Mouse (Mus musculus): Measurements from ENCODE around the gene Ror1. TPM values are rescaled to one million over a fixed set of nuclear protein-coding genes. Genes with fewer than 3 reads are reported as not detected.

Ror1 gene
- polyA plus RNA-seq, 1 experiment from 2014 or later, result 11.1 TPM

DNA sequence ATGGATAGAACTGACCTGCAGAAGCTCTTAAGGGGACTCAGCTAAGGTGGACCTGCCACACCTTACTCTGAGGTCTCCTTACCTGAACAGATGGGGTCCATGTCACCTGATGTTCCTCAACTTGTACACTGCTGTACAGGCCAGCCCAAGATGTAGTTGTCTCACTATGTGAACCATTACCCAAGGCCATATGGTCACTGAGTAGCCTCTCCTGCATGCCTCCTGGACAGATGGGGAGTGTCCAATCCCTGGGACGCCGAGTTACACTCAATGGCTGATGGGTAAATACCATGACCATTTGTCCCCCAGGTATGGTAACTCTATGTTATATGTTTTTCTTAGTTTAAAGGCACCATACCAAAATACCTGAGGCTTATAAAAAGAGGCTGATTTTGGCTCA, 29.9 kb upstream of the Ror1 start:
- no peak for ATAC-seq (replicated peaks; ENCODE audit: low FRiP score)
- no peak overlapping the region for H3K4me3 ChIP-seq (replicated peaks)
- 73% methylated on average over 2 of the region's 2 CpGs for WGBS
- no peak overlapping the region for H3K9ac ChIP-seq
- H3K4me2 ChIP-seq, result no peak overlapping the region
- peaks cover 8% of the 10 kb centered on the region for H3K4me1 ChIP-seq
- no peak overlapping the region for H3K27ac ChIP-seq
- no peaks in the 10 kb centered on the region for H3K9me3 ChIP-seq (replicated peaks)
- H3K27me3 ChIP-seq, result no peaks in the 10 kb centered on the region; the same call in 1 of the 2 replicates
- H3K36me3 ChIP-seq, result no peaks in the 10 kb centered on the region

DNA sequence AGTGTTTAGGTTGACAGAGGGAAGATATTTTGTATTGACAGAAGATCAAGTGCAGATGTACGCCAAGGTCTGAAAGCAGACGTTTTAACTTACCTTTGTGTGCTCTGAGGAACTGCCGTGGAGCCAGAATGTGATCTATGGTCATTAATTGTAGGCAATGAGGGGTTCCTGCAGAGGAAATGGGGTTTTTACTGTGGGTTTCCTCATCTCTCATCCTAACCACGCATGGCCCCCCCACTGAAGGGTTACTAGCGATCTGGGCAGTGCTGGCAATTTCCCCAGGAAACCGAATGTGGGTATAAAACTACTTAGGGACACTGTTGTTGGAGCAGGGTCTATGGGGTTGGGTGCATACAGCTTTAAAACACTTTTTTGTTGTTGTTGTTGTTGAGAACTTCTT, 25.5 kb upstream of the Ror1 start:
- 43% methylated on average over 6 of the region's 6 CpGs for WGBS
- Histone ChIP-seq H3K4me3 (replicated peaks) (no peak overlapping the region), H3K4me2 (no peak overlapping the region), H3K36me3 (no peaks in the 10 kb centered on the region), H3K27ac (no peak overlapping the region), H3K9ac (no peak overlapping the region), H3K27me3 (no peaks in the 10 kb centered on the region; the same call in 1 of the 2 replicates), H3K9me3 (replicated peaks) (no peaks in the 10 kb centered on the region), H3K4me1 (no peaks in the 10 kb centered on the region)
- no peak for ATAC-seq (replicated peaks; ENCODE audit: low FRiP score)

DNA sequence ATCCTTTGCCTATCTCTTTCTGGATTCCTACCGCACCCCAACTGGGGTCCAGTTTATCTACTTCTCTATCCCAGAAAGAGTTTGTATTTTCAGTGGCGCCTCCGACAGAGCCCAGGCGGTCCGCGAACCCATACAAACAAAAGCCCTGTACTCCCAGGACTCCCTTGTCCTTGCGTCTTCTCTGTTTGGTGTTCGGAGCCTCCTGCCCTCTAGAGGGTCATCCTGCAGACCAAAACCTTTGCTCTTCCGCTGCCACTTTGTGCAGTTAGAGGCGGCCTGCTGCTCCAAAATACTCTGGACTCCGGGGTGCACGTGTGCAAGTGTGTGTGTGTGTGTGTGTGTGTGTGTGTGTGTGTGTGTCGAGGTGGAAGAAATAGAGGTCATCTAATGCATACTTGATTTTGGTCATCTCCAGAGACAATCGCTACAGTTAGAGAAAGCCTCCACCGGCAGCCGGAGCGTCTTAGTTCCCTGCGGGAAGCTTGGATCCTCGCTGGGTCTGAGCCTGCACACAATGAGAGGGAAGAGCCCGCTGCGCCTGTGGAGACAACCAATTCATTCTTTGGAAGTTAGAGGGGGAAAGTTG, 1.1 kb downstream of the Ror1 start:
- H3K4me2 ChIP-seq, result peak overlapping the region; percentile 87
- H3K27me3 ChIP-seq, result no peaks in the 10 kb centered on the region; the same call in 1 of the 2 replicates
- H3K4me1 ChIP-seq, result peaks cover 29% of the 10 kb centered on the region
- ATAC-seq (replicated peaks; ENCODE audit: low FRiP score), result peak; percentile 4; the same call in 1 of the 2 replicates
- peak overlapping the region; percentile 95 for H3K27ac ChIP-seq
- H3K9ac ChIP-seq, result peak overlapping the region; percentile 85
- 1% methylated on average over 21 of the region's 21 CpGs for WGBS
- H3K9me3 ChIP-seq (replicated peaks), result no peaks in the 10 kb centered on the region
- no peaks in the 10 kb centered on the region for H3K36me3 ChIP-seq
- peak overlapping the region; percentile 84 for H3K4me3 ChIP-seq (replicated peaks)

DNA sequence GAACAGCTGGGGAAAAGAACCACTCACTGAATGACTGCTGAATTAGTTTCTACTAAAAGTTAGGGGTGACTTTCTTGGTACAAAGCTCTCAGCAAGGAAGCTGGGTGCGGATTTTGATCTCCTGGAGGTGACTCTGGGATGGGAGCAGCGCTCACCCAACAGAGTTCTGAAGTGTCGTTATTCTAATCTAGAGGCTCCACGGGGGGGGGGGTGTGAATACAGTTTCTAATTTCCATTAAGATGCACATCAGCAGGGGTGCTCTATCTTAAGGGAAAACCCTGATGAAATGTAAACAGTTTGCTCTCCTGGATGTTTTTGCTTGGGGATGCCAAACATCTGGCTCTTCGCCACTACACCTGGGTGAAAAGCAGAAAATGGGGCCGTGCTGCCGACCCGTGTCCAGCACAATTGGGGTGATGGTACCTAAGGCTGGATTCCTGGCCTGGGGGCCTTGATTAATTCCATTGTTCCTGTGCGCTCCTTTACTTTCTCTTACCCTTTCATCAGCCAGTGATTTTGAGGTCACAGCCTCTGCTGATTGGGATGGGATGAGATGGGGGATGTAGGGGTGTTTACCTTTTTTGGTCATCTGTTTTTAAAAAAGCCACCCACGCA, 1.9 kb downstream of the Ror1 start:
- 25% methylated on average over 10 of the region's 10 CpGs for WGBS
- H3K9ac ChIP-seq, result peak overlapping the region; percentile 21; the same call in 1 of the 2 replicates
- H3K9me3 ChIP-seq (replicated peaks), result no peaks in the 10 kb centered on the region
- H3K4me1 ChIP-seq, result peaks cover 37% of the 10 kb centered on the region
- no peak for ATAC-seq (replicated peaks; ENCODE audit: low FRiP score)
- H3K4me2 ChIP-seq, result peak overlapping the region; percentile 87
- no peaks in the 10 kb centered on the region; the same call in 1 of the 2 replicates for H3K27me3 ChIP-seq
- H3K4me3 ChIP-seq (replicated peaks), result peak overlapping the region; percentile 84
- H3K27ac ChIP-seq, result 0 out of 2 replicates have a peak overlapping the region, but pooled peaks have one; percentile 95
- no peaks in the 10 kb centered on the region for H3K36me3 ChIP-seq

DNA sequence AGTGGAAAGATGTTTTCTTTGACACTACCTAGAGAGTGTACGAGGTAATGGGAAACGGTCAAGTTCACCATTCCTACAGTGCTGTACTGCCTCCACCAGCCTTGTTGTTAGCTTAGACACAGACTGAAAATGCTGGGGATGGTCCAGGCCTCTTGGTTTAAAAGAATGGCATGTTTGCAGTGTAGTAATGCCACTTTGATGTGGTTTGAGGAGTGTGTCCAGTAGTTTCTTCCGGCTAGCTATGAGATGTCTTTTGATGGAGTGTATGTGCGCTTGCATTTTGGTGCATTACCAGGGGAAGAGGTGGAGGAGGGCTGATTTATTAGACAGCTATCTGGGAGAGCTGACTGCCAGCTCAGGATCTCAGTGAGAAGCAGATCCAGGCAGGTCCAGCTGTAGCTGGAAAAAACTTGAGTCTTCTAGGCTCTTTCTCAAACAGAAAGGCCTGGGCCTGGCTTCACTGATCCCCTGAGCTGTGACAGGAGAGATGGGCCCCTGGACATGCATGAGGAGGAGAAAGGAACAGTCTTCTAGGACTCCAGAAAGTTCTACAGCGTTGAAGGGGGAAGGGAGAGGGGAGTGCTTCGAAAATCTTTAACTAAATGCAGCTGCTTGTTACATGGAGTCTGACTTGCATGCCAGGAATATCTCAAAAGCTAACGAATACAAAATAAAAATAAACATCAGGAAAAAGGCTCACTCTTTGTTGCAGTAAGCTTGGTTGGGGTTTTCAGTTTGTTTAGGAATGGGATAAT, 5.7 kb downstream of the Ror1 start:
- Histone ChIP-seq H3K4me2 (peak overlapping the region; percentile 25), H3K4me1 (peaks cover 52% of the 10 kb centered on the region), H3K9ac (no peak overlapping the region), H3K27ac (peak overlapping the region; percentile 89), H3K27me3 (no peaks in the 10 kb centered on the region), H3K9me3 (replicated peaks) (no peaks in the 10 kb centered on the region), H3K4me3 (replicated peaks) (no peak overlapping the region), H3K36me3 (no peaks in the 10 kb centered on the region)
- WGBS, result 40% methylated on average over 7 of the region's 7 CpGs
- peak; percentile 50; the same call in 1 of the 2 replicates for ATAC-seq (replicated peaks; ENCODE audit: low FRiP score)

DNA sequence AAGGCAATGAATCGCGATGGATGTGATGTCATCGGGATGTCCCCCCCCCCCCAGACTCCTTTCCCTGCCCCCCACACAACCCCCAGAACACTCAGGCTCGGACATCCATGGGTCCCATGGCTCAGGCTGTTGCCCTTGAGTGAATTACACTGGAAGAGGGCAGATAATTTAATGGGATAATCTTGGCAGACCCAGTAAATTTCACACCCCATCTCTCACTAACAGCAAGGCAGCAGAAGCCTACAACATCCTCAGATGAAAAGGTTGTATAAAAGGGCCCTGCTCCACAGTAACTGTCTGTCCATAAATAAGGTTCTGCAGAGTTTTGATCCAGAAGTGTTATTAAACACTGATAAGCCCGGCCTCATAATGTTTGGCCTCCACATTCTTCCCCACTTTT, 6.3 kb downstream of the Ror1 start:
- Histone ChIP-seq H3K9ac (no peak overlapping the region), H3K27ac (peak overlapping the region; percentile 89), H3K4me3 (replicated peaks) (no peak overlapping the region), H3K27me3 (no peaks in the 10 kb centered on the region), H3K4me2 (peak overlapping the region; percentile 25), H3K9me3 (replicated peaks) (no peaks in the 10 kb centered on the region), H3K36me3 (no peaks in the 10 kb centered on the region), H3K4me1 (peaks cover 55% of the 10 kb centered on the region)
- 42% methylated on average over 5 of the region's 5 CpGs for WGBS
- ATAC-seq (replicated peaks; ENCODE audit: low FRiP score), result 0 out of 2 replicates have a peak, but pooled peaks have one; percentile 57

DNA sequence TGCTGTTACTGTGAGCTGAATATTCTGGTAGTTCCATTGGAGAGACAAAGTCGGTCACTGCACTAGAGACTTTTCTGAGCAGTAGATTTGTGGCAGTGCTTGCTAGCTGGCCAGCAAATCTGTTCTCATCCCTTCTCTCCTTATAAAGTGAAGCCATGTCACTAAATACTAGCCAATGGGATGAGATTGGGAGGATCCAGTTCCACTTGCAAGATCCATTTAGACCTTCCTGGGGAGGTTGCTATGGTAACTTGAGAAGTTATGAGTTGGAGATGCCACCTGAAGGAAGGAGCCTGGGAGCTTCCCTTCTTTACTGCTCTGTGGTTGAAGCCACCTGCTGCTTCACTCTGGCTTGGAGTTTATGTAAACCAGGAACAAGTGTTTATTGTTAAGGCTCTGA, 8.7 kb downstream of the Ror1 start:
- no peak overlapping the region for H3K4me3 ChIP-seq (replicated peaks)
- H3K9ac ChIP-seq, result no peak overlapping the region
- no peaks in the 10 kb centered on the region for H3K36me3 ChIP-seq
- no peak overlapping the region for H3K4me2 ChIP-seq
- H3K9me3 ChIP-seq (replicated peaks), result no peaks in the 10 kb centered on the region
- peaks cover 47% of the 10 kb centered on the region for H3K4me1 ChIP-seq
- no peak for ATAC-seq (replicated peaks; ENCODE audit: low FRiP score)
- H3K27me3 ChIP-seq, result no peaks in the 10 kb centered on the region
- no peak overlapping the region for H3K27ac ChIP-seq
- WGBS, result 74% methylated on average over 1 of the region's 1 CpGs

DNA sequence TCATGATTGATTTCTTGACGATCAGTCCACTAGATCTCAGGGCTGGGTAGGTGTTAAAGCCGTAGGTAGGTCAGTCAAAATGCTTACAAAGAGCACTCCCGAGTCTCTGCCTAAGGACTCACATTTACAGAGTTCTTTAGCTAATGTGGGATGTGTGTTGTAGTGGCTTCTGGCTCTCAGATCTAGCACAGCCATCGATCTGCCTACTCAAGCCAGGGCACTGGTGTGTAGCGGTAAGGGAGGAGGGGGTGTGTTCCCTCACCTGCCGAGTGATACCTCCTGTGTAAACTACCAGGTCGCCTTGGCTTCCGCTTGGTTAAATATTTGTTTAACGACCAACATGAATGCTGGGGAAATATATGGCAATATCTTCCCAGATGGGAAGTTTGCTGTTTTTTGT, 12.0 kb downstream of the Ror1 start:
- Histone ChIP-seq H3K4me3 (replicated peaks) (no peak overlapping the region), H3K9me3 (replicated peaks) (no peaks in the 10 kb centered on the region), H3K27me3 (no peaks in the 10 kb centered on the region), H3K36me3 (no peaks in the 10 kb centered on the region), H3K27ac (no peak overlapping the region), H3K4me1 (peaks cover 32% of the 10 kb centered on the region), H3K4me2 (no peak overlapping the region), H3K9ac (no peak overlapping the region)
- 62% methylated on average over 9 of the region's 9 CpGs for WGBS
- ATAC-seq (replicated peaks; ENCODE audit: low FRiP score), result no peak

DNA sequence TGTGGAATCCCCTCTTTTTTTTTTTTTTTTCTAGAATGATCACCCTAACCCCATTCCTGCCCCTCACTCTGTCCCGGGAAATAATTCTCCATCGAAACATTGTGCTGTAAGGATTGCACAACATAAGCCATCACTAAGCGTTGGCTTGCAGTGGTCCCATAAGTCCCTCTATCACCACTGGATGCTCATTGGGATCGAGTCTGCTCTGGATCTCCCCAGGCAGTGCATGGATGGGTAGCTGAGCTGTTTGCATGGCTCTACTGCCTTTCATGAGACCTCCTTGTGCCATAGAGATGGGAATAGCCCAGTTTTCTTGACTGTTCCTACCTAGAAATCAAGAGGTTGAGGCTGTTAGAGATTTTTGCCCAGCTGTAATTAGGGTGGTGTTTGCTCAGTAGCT, 13.0 kb downstream of the Ror1 start:
- H3K27ac ChIP-seq, result no peak overlapping the region
- no peak overlapping the region for H3K4me3 ChIP-seq (replicated peaks)
- no peak overlapping the region for H3K4me2 ChIP-seq
- WGBS, result 95% methylated on average over 4 of the region's 4 CpGs
- no peaks in the 10 kb centered on the region for H3K36me3 ChIP-seq
- H3K27me3 ChIP-seq, result no peaks in the 10 kb centered on the region
- no peaks in the 10 kb centered on the region for H3K9me3 ChIP-seq (replicated peaks)
- peaks cover 23% of the 10 kb centered on the region for H3K4me1 ChIP-seq
- no peak for ATAC-seq (replicated peaks; ENCODE audit: low FRiP score)
- H3K9ac ChIP-seq, result no peak overlapping the region

DNA sequence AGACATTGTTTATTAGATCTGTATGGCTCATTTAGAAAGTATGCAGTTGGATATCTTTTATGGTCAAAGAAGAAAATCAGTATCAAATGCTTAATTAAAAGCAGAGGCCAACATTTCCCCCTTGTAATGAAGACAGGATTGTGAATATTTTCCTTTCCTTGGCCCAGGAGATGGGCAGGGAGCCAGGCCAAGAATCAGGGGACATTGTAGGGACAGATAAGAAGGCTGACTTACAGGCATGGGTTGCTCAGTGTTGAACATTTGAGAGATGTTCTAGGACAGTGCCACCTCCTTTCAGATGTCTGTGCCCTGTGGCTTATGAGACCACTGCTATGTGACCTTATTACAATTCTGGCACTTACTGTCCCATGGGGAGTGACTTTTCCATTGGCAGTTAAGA, 18.6 kb downstream of the Ror1 start:
- ATAC-seq (replicated peaks; ENCODE audit: low FRiP score), result no peak
- Histone ChIP-seq H3K4me2 (no peak overlapping the region), H3K9me3 (replicated peaks) (no peaks in the 10 kb centered on the region), H3K4me3 (replicated peaks) (no peak overlapping the region), H3K27me3 (no peaks in the 10 kb centered on the region), H3K27ac (no peak overlapping the region), H3K9ac (no peak overlapping the region), H3K4me1 (0 out of 2 replicates have a peak, but pooled peaks cover 9% of the 10 kb centered on the region), H3K36me3 (no peaks in the 10 kb centered on the region)

DNA sequence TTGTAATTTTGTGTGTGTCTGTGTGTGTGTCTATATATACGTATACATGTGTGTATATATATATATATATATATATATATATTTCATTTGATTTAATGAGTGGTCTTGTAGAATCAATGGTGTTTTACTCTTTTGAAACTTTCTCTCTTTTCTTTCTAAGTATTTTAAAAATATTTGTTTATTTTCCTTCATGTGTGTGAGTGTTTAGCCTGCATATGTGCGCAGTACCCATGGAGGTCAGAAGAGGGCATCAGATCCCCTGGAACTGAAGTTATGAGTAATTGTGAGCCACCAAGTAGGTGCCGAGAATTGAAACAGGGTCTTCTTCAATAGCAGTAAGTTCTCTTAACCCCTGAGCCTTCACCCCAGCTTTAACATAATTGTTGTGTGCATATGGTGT, 20.8 kb downstream of the Ror1 start:
- Histone ChIP-seq H3K4me1 (0 out of 2 replicates have a peak, but pooled peaks cover 5% of the 10 kb centered on the region), H3K27ac (no peak overlapping the region), H3K36me3 (no peaks in the 10 kb centered on the region), H3K27me3 (no peaks in the 10 kb centered on the region), H3K4me3 (replicated peaks) (no peak overlapping the region), H3K9me3 (replicated peaks) (no peaks in the 10 kb centered on the region), H3K9ac (no peak overlapping the region), H3K4me2 (no peak overlapping the region)
- ATAC-seq (replicated peaks; ENCODE audit: low FRiP score), result no peak
- 93% methylated on average over 3 of the region's 3 CpGs for WGBS

DNA sequence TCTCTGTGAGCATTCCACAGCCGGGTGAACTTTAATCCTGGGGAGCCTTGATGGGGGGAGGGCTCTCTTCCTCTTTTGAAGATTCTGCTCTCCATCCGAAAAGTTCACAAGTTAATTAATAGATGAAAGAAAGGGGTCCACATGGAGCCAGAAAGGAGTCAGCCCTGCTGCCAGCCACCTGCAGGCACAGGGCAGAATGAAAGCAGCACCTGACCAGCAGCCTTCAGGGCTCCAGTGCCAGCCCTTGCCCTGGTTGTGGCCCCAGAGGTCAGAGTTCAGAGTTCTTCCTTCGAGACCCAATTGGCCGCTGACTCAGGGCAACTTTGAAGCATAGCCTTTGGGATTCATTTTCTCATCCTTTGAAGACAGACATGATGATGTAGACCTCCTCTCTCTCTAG, 23.1 kb downstream of the Ror1 start:
- H3K9ac ChIP-seq, result no peak overlapping the region
- peak overlapping the region; percentile 54 for H3K27ac ChIP-seq
- H3K27me3 ChIP-seq, result no peaks in the 10 kb centered on the region
- H3K9me3 ChIP-seq (replicated peaks), result no peaks in the 10 kb centered on the region
- H3K4me3 ChIP-seq (replicated peaks), result no peak overlapping the region
- H3K4me1 ChIP-seq, result 0 out of 2 replicates have a peak, but pooled peaks cover 5% of the 10 kb centered on the region
- no peak overlapping the region for H3K4me2 ChIP-seq
- peak; percentile 66 for ATAC-seq (replicated peaks; ENCODE audit: low FRiP score)
- WGBS, result 46% methylated on average over 4 of the region's 4 CpGs
- no peaks in the 10 kb centered on the region for H3K36me3 ChIP-seq
